Mouse (Mus musculus) heart, embryonic 10.5 days (tissue): Measurements from ENCODE around the gene Keap1. TPM values are rescaled to one million over a fixed set of nuclear protein-coding genes. Genes with fewer than 3 reads are reported as not detected.

Experiments
- DNase-seq: peaks from one replicate; pipeline ENCODE4 v3.0.0-alpha.2; 2017; ENCODE audit warnings: low spot score
- H3K27ac ChIP-seq: fragments of 300-500 bp; sonication (generic); 2 replicates; pipeline ENCODE4 v1.5.1; 2016; ENCODE audit warnings: mild to moderate bottlenecking
- H3K27me3 ChIP-seq: fragments of 300-500 bp; sonication (generic); 2 replicates; pipeline ENCODE4 v1.6.1; 2016; ENCODE audit warnings: mild to moderate bottlenecking; ENCODE audit not compliant: poor library complexity, insufficient read depth, severe bottlenecking
- H3K36me3 ChIP-seq: fragments of 300-500 bp; sonication (generic); 2 replicates; pipeline ENCODE4 v1.6.1; 2016; ENCODE audit warnings: mild to moderate bottlenecking, moderate library complexity
- H3K4me1 ChIP-seq: fragments of 300-500 bp; sonication (generic); 2 replicates; pipeline ENCODE4 v1.6.1; 2016; ENCODE audit warnings: mild to moderate bottlenecking
- H3K4me3 ChIP-seq: fragments of 300-500 bp; sonication (generic); 2 replicates; pipeline ENCODE4 v1.5.1; 2016; ENCODE audit warnings: mild to moderate bottlenecking, moderate library complexity
- H3K9me3 ChIP-seq: fragments of 300-500 bp; sonication (generic); 2 replicates; pipeline ENCODE4 v1.6.1; 2016; ENCODE audit warnings: mild to moderate bottlenecking, moderate library complexity
- WGBS: fragments of 180-500 bp; shearing (Covaris S2); methylation state at CpG from one replicate; pipeline ENCODE4 v1.1.7; 2016; 5-methylcytosine and 5-hydroxymethylcytosine counted together
- polyA plus RNA-seq: library from polyadenylated mRNA; unstranded; fragments of >200 nt; fragmentation: Nextera tagmentation; extraction: Ambion mirVana; gene quantifications from 2 replicates; pipeline ENCODE4 v1.2.1, GENCODE M21; 2016

Gene Keap1
- polyA plus RNA-seq, 1 experiment from 2014 or later: 52.4 TPM

- Histone ChIP-seq H3K27ac (peak overlapping the region; percentile 83), H3K36me3 (no peaks in the 10 kb centered on the region), H3K27me3 (peaks cover 8% of the 10 kb centered on the region; the same call in 1 of the 2 replicates), H3K4me3 (peak overlapping the region; percentile 48), H3K9me3 (0 out of 2 replicates have a peak, but pooled peaks cover 3% of the 10 kb centered on the region), H3K4me1 (peaks cover 29% of the 10 kb centered on the region)
- WGBS: 9% methylated on average over 21 of the region's 21 CpGs
- DNase-seq: peak; percentile 97
Observed at GRCm38 (mm10) chr9:21220490-21221382, 18.4 kb downstream of the Keap1 start.

GRCm38 (mm10) chr9:21219820-21220219, 19.3 kb downstream of the Keap1 start:
- Histone ChIP-seq H3K27me3 (peaks cover 8% of the 10 kb centered on the region; the same call in 1 of the 2 replicates), H3K36me3 (no peaks in the 10 kb centered on the region), H3K4me1 (peaks cover 20% of the 10 kb centered on the region), H3K27ac (no peak overlapping the region), H3K9me3 (0 out of 2 replicates have a peak, but pooled peaks cover 3% of the 10 kb centered on the region), H3K4me3 (no peak overlapping the region)
- WGBS: 52% methylated on average over 3 of the region's 3 CpGs
- DNase-seq: no peak

GRCm38 (mm10) chr9:21216050-21216841, 22.9 kb downstream of the Keap1 start:
- H3K27ac ChIP-seq: no peak overlapping the region
- WGBS: 75% methylated on average over 25 of the region's 25 CpGs
- peaks cover 8% of the 10 kb centered on the region; the same call in 1 of the 2 replicates for H3K27me3 ChIP-seq
- no peak for DNase-seq
- H3K4me3 ChIP-seq: no peak overlapping the region
- H3K4me1 ChIP-seq: peaks cover 15% of the 10 kb centered on the region
- H3K36me3 ChIP-seq: peaks cover 11% of the 10 kb centered on the region; the same call in 1 of the 2 replicates
- H3K9me3 ChIP-seq: no peaks in the 10 kb centered on the region

- DNase-seq: no peak
- H3K4me3 ChIP-seq: no peak overlapping the region
- peaks cover 7% of the 10 kb centered on the region; the same call in 1 of the 2 replicates for H3K4me1 ChIP-seq
- WGBS: 44% methylated on average over 7 of the region's 7 CpGs
- H3K27me3 ChIP-seq: peaks cover 8% of the 10 kb centered on the region; the same call in 1 of the 2 replicates
- peaks cover 18% of the 10 kb centered on the region; the same call in 1 of the 2 replicates for H3K36me3 ChIP-seq
- no peaks in the 10 kb centered on the region for H3K9me3 ChIP-seq
- no peak overlapping the region for H3K27ac ChIP-seq
Observed at GRCm38 (mm10) chr9:21213617-21214190, 25.5 kb downstream of the Keap1 start.

- WGBS: 84% methylated on average over 7 of the region's 7 CpGs
- H3K9me3 ChIP-seq: no peaks in the 10 kb centered on the region
- H3K27me3 ChIP-seq: no peaks in the 10 kb centered on the region
- peaks cover 27% of the 10 kb centered on the region; the same call in 1 of the 2 replicates for H3K36me3 ChIP-seq
- H3K4me3 ChIP-seq: no peak overlapping the region
- DNase-seq: no peak
- H3K27ac ChIP-seq: no peak overlapping the region
- peaks cover 6% of the 10 kb centered on the region; the same call in 1 of the 2 replicates for H3K4me1 ChIP-seq
Observed at GRCm38 (mm10) chr9:21211624-21212023, 27.5 kb downstream of the Keap1 start.

GRCm38 (mm10) chr9:21210821-21211220, 28.3 kb downstream of the Keap1 start:
- H3K27me3 ChIP-seq: no peaks in the 10 kb centered on the region
- no peak overlapping the region for H3K27ac ChIP-seq
- peaks cover 32% of the 10 kb centered on the region; the same call in 1 of the 2 replicates for H3K36me3 ChIP-seq
- H3K4me3 ChIP-seq: no peak overlapping the region
- no peak for DNase-seq
- 88% methylated on average over 6 of the region's 6 CpGs for WGBS
- H3K4me1 ChIP-seq: no peaks in the 10 kb centered on the region
- H3K9me3 ChIP-seq: no peaks in the 10 kb centered on the region

- WGBS: 61% methylated on average over 2 of the region's 2 CpGs
- Histone ChIP-seq H3K27me3 (no peaks in the 10 kb centered on the region), H3K27ac (no peak overlapping the region), H3K4me3 (no peak overlapping the region), H3K36me3 (peaks cover 38% of the 10 kb centered on the region; the same call in 1 of the 2 replicates), H3K9me3 (no peaks in the 10 kb centered on the region), H3K4me1 (peaks cover 12% of the 10 kb centered on the region)
- no peak for DNase-seq
Observed at GRCm38 (mm10) chr9:21208626-21209025, 30.5 kb downstream of the Keap1 start.

- H3K27me3 ChIP-seq: no peaks in the 10 kb centered on the region
- H3K27ac ChIP-seq: no peak overlapping the region
- no peaks in the 10 kb centered on the region for H3K9me3 ChIP-seq
- no peak overlapping the region for H3K4me3 ChIP-seq
- 86% methylated on average over 6 of the region's 6 CpGs for WGBS
- no peak for DNase-seq
- peaks cover 34% of the 10 kb centered on the region for H3K36me3 ChIP-seq
- peaks cover 12% of the 10 kb centered on the region for H3K4me1 ChIP-seq
Observed at GRCm38 (mm10) chr9:21206848-21207247, 32.3 kb downstream of the Keap1 start.

- H3K4me3 ChIP-seq: peak overlapping the region; percentile 53
- 8% methylated on average over 23 of the region's 23 CpGs for WGBS
- H3K36me3 ChIP-seq: peaks cover 41% of the 10 kb centered on the region
- H3K27me3 ChIP-seq: no peaks in the 10 kb centered on the region
- no peak overlapping the region for H3K27ac ChIP-seq
- no peaks in the 10 kb centered on the region for H3K9me3 ChIP-seq
- DNase-seq: no peak
- H3K4me1 ChIP-seq: peaks cover 12% of the 10 kb centered on the region
Observed at GRCm38 (mm10) chr9:21204528-21205272, 34.5 kb downstream of the Keap1 start.

- H3K4me3 ChIP-seq: no peak overlapping the region; the same call in 1 of the 2 replicates
- DNase-seq: no peak
- H3K9me3 ChIP-seq: no peaks in the 10 kb centered on the region
Observed at GRCm38 (mm10) chr9:21204156-21204527, 35.0 kb downstream of the Keap1 start.

GRCm38 (mm10) chr9:21198960-21199359, 40.2 kb downstream of the Keap1 start:
- 82% methylated on average over 3 of the region's 3 CpGs for WGBS
- Histone ChIP-seq H3K27me3 (no peaks in the 10 kb centered on the region), H3K36me3 (peaks cover 30% of the 10 kb centered on the region), H3K4me3 (no peak overlapping the region), H3K9me3 (no peaks in the 10 kb centered on the region), H3K27ac (no peak overlapping the region), H3K4me1 (peaks cover 23% of the 10 kb centered on the region)
- DNase-seq: no peak

More at GRCm38 (mm10) chr9:21204156-21204527, 35.0 kb downstream of the Keap1 start:
- Histone ChIP-seq H3K36me3 (peaks cover 46% of the 10 kb centered on the region), H3K27ac (no peak overlapping the region), H3K27me3 (no peaks in the 10 kb centered on the region), H3K4me1 (peaks cover 12% of the 10 kb centered on the region)
- WGBS: 22% methylated on average over 8 of the region's 8 CpGs

- H3K36me3 ChIP-seq: peaks cover 29% of the 10 kb centered on the region; the same call in 1 of the 2 replicates
- no peak overlapping the region for H3K27ac ChIP-seq
- DNase-seq: no peak
- H3K4me1 ChIP-seq: peaks cover 23% of the 10 kb centered on the region
- H3K27me3 ChIP-seq: no peaks in the 10 kb centered on the region
- 43% methylated on average over 4 of the region's 4 CpGs for WGBS
- no peak overlapping the region for H3K4me3 ChIP-seq
- H3K9me3 ChIP-seq: no peaks in the 10 kb centered on the region
Observed at GRCm38 (mm10) chr9:21197981-21198380, 41.2 kb downstream of the Keap1 start.
